Mouse (Mus musculus): Measurements from ENCODE around the gene Ldlr. TPM values are rescaled to one million over a fixed set of nuclear protein-coding genes. Genes with fewer than 3 reads are reported as not detected.
"Not testable (repeated sequence)": the region's sequence is repeated elsewhere in the genome, so short reads cannot be mapped to it uniquely, and the experiment has no call there.

Ldlr gene
- polyA plus RNA-seq, 1 experiment from 2014 or later: 5.2 TPM

DNA sequence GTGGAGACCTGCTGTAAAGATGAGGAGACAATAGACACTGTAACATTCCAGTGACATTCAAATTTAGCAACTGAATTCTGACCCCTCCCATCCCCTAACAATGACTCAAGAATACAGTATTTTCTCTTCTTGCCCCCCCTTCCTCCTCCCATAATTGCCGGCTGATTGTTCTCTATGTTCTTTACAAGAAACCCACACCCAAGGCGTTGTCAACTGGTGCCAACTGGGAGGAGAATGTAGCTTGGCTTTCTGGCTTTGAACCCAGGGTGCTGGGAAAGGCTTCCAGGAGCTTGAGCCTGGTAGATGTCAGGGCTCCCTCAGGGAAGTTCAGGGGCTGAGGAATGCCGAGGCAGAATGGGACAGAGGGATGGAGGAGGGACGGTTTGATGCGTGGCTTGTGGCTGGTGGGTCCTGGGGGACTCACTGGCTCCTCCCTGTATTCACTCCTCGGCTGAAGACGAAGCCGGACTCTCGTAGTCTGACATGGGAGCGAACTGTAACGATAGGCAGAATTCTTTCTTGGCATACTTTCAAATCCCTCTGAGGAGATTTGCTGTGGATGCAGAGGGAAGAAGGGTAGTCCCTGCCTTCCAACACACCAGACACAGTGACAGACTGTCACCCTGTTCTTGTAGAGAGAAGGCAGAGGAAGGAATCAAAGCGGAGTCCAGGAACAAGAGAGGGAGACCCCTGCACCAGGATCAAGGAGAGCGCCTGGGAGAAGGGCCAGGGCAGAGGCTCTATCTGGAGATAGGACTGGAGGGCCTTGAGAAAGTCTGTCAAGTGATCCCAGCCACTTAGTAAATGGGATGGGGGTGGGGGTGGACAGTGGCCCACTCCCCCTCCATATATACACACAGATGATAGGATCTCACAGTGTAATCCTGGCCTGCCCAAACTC, 45.5 kb downstream of the Ldlr start:
- H3K4me3 ChIP-seq (ENCODE audit: low read depth, low read length): no peak overlapping the region
- H3K4me1 ChIP-seq (ENCODE audit: control insufficient read depth, insufficient read depth, low read length): no peaks in the 10 kb centered on the region; the same call in 1 of the 2 replicates
- peak overlapping the region; percentile 48 for H3K27ac ChIP-seq (ENCODE audit: low read depth, low read length)
- H3K9me3 ChIP-seq (replicated peaks; ENCODE audit: control insufficient read depth, low read length): no peaks in the 10 kb centered on the region
- H3K9ac ChIP-seq (ENCODE audit: low read length): no peak overlapping the region
- DNase-seq (ENCODE audit: low spot score) (no peak), ATAC-seq (peak; percentile 12; the same call in 1 of the 2 replicates)
- no peaks in the 10 kb centered on the region for H3K36me3 ChIP-seq (ENCODE audit: control insufficient read depth, insufficient read depth, low read length)
- H3K27me3 ChIP-seq (replicated peaks; ENCODE audit: control insufficient read depth, insufficient read depth, low read length): no peaks in the 10 kb centered on the region
- H3K4me2 ChIP-seq (ENCODE audit: low read length): no peak overlapping the region
- 59% methylated on average over 13 of the region's 13 CpGs for WGBS

DNA sequence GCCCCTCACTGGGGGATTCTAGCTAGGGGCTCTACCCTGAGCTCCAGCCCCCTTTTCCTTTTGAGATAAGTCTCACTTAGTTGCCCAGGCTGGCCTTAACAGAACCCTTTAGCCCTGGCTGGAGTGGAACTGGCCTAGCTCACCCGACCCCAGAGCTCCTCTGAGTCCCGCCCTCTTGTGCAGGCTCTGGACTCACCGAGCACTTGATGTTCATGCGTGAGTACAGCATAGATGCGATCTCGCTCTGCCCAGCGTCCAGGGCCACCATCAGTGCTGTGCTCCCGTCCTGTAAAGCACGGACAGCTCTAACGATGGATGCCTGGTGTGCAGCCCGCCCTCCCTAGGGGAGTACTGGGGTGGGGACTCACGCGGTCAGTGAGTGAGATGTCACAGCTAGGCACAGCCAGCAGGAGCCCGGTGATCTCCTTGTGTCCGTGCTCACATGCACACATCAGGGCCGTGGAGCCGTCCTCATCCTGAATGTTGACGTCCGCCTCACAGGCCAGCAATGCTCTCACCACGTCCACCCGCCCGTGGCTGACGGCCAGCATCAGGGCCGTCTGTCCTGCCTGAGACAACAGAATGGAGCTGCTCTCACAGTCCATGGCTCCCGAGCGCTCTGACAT, 46.4 kb downstream of the Ldlr start:
- 81% methylated on average over 26 of the region's 26 CpGs for WGBS
- Histone ChIP-seq H3K4me1 (ENCODE audit: control insufficient read depth, insufficient read depth, low read length) (no peaks in the 10 kb centered on the region; the same call in 1 of the 2 replicates), H3K36me3 (ENCODE audit: control insufficient read depth, insufficient read depth, low read length) (no peaks in the 10 kb centered on the region), H3K4me3 (ENCODE audit: low read depth, low read length) (no peak overlapping the region), H3K9me3 (replicated peaks; ENCODE audit: control insufficient read depth, low read length) (no peaks in the 10 kb centered on the region), H3K27me3 (replicated peaks; ENCODE audit: control insufficient read depth, insufficient read depth, low read length) (no peaks in the 10 kb centered on the region), H3K4me2 (ENCODE audit: low read length) (no peak overlapping the region), H3K9ac (ENCODE audit: low read length) (0 out of 2 replicates have a peak overlapping the region, but pooled peaks have one; percentile 3), H3K27ac (ENCODE audit: low read depth, low read length) (no peak overlapping the region)
- ATAC-seq: no peak
- DNase-seq (ENCODE audit: low spot score): no peak

DNA sequence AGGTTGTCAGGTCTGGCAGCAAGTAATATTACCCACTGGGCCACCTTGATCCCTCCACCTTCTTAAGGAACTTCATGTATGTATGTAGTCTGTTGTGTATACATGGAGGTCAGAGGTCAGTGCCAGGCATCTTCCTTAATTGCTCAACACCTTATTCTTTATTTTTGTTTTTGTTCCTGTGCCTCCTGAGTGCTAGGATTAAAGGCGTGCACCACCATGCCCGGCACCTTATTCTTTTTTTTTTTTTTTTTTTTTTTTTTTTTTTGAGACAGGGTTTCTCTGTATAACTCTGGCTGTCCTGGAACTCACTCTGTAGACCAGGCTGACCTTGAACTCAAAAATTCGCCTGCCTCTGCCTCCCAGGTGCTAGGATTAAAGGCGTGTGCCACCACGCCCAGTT, 50.1 kb downstream of the Ldlr start:
- 75% methylated on average over 5 of the region's 5 CpGs for WGBS
- H3K27me3 ChIP-seq (replicated peaks; ENCODE audit: control insufficient read depth, insufficient read depth, low read length); H3K9ac ChIP-seq (ENCODE audit: low read length); H3K36me3 ChIP-seq (ENCODE audit: control insufficient read depth, insufficient read depth, low read length); H3K27ac ChIP-seq (ENCODE audit: low read depth, low read length); ATAC-seq; H3K4me1 ChIP-seq (ENCODE audit: control insufficient read depth, insufficient read depth, low read length); H3K9me3 ChIP-seq (replicated peaks; ENCODE audit: control insufficient read depth, low read length); H3K4me3 ChIP-seq (ENCODE audit: low read depth, low read length); DNase-seq (ENCODE audit: low spot score); H3K4me2 ChIP-seq (ENCODE audit: low read length): not testable (repeated sequence)

DNA sequence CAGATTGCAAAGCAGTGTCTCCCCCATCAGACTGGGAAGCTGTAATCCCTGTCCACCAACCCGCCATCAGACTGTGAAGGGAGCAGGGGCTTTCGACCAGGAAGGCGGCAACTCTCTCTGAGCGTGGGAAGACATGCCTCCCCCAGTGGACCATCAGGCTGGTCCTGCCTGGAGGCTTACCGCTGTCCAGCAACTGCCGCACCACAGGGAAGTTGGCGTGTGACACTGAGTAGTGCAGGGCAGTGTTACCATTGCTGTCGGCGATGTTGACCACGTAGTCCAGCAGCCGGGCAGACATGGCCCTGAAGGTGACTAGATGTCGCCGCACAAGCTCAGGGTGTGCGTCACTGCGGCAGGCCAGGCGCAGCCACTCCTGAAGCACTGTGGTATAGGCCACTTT, 51.1 kb downstream of the Ldlr start:
- ATAC-seq (no peak), DNase-seq (ENCODE audit: low spot score) (no peak)
- H3K27ac ChIP-seq (ENCODE audit: low read depth, low read length): no peak overlapping the region
- no peaks in the 10 kb centered on the region for H3K9me3 ChIP-seq (replicated peaks; ENCODE audit: control insufficient read depth, low read length)
- H3K4me1 ChIP-seq (ENCODE audit: control insufficient read depth, insufficient read depth, low read length): no peaks in the 10 kb centered on the region
- WGBS: 91% methylated on average over 16 of the region's 16 CpGs
- no peak overlapping the region for H3K4me2 ChIP-seq (ENCODE audit: low read length)
- no peak overlapping the region for H3K4me3 ChIP-seq (ENCODE audit: low read depth, low read length)
- no peaks in the 10 kb centered on the region for H3K27me3 ChIP-seq (replicated peaks; ENCODE audit: control insufficient read depth, insufficient read depth, low read length)
- no peak overlapping the region for H3K9ac ChIP-seq (ENCODE audit: low read length)
- H3K36me3 ChIP-seq (ENCODE audit: control insufficient read depth, insufficient read depth, low read length): 0 out of 2 replicates have a peak, but pooled peaks cover 3% of the 10 kb centered on the region

DNA sequence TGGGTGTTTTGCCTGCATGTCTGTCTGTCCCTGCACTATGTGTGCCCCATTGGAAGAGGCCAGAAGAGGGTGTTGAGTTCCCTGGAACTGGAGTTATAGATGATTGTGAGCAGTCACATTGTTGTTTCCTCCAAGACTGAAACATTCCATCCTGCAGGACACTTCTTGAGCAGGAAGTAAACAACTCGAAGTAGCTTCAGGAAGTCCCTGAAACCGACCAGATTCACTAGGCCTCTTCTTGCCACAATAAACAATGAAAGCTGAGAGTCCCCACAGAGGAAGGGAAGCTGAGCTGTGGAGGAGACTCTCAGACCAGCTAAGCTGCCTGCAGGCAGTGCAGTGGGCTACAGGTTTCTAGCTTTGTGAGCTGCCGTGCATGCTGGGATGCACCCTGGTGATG, 54.4 kb downstream of the Ldlr start:
- H3K36me3 ChIP-seq (ENCODE audit: control insufficient read depth, insufficient read depth, low read length): 0 out of 2 replicates have a peak, but pooled peaks cover 7% of the 10 kb centered on the region
- no peak for ATAC-seq
- no peak overlapping the region for H3K4me2 ChIP-seq (ENCODE audit: low read length)
- no peaks in the 10 kb centered on the region for H3K4me1 ChIP-seq (ENCODE audit: control insufficient read depth, insufficient read depth, low read length)
- H3K9ac ChIP-seq (ENCODE audit: low read length): no peak overlapping the region
- H3K9me3 ChIP-seq (replicated peaks; ENCODE audit: control insufficient read depth, low read length): no peaks in the 10 kb centered on the region
- H3K4me3 ChIP-seq (ENCODE audit: low read depth, low read length): no peak overlapping the region
- H3K27ac ChIP-seq (ENCODE audit: low read depth, low read length): no peak overlapping the region
- WGBS: 85% methylated on average over 3 of the region's 3 CpGs
- DNase-seq (ENCODE audit: low spot score): no peak
- H3K27me3 ChIP-seq (replicated peaks; ENCODE audit: control insufficient read depth, insufficient read depth, low read length): no peaks in the 10 kb centered on the region

DNA sequence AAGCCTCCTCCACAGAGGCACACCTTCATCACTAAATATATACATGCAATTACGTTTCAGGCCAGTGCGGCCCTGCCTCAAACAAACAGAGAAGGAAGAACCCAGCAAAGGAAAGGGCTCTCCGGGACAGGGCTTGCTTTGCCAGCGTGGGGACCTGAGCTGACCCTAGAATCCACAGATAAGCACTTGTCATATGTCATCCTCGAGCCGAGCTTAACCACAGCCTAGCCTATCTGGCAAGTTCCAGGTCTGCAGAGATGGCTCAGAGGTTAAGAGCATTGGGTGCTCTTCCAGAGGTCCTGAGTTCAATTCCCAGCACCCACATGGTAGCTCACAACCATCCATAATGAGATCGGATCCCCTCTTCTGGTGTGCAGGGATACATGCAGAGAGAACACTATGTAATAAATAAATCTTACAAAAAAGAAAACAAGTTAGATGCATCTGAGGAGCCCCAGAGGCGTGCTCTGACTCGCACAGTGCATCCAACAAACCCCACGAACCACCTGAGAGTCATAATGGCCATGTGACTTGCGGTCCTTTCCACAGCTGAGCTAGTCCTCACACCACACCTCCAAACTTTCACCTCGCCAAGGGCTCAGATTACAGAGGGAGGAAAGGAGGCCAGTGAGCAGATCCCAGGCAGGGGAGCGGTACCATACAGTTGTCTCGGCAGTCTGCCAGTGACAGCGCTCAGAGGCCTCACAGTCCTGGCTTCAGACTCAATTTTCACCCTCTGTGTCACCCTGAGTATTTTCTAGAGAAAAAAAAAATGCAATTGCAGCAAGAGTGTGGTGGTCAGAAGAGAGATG, 58.6 kb downstream of the Ldlr start:
- H3K27me3 ChIP-seq (replicated peaks; ENCODE audit: control insufficient read depth, insufficient read depth, low read length): no peaks in the 10 kb centered on the region
- 82% methylated on average over 15 of the region's 15 CpGs for WGBS
- no peak overlapping the region for H3K27ac ChIP-seq (ENCODE audit: low read depth, low read length)
- no peak overlapping the region for H3K4me3 ChIP-seq (ENCODE audit: low read depth, low read length)
- no peak overlapping the region for H3K4me2 ChIP-seq (ENCODE audit: low read length)
- no peaks in the 10 kb centered on the region for H3K4me1 ChIP-seq (ENCODE audit: control insufficient read depth, insufficient read depth, low read length)
- no peak for DNase-seq (ENCODE audit: low spot score)
- 0 out of 2 replicates have a peak, but pooled peaks cover 7% of the 10 kb centered on the region for H3K36me3 ChIP-seq (ENCODE audit: control insufficient read depth, insufficient read depth, low read length)
- ATAC-seq: no peak
- H3K9ac ChIP-seq (ENCODE audit: low read length): no peak overlapping the region
- H3K9me3 ChIP-seq (replicated peaks; ENCODE audit: control insufficient read depth, low read length): no peaks in the 10 kb centered on the region

DNA sequence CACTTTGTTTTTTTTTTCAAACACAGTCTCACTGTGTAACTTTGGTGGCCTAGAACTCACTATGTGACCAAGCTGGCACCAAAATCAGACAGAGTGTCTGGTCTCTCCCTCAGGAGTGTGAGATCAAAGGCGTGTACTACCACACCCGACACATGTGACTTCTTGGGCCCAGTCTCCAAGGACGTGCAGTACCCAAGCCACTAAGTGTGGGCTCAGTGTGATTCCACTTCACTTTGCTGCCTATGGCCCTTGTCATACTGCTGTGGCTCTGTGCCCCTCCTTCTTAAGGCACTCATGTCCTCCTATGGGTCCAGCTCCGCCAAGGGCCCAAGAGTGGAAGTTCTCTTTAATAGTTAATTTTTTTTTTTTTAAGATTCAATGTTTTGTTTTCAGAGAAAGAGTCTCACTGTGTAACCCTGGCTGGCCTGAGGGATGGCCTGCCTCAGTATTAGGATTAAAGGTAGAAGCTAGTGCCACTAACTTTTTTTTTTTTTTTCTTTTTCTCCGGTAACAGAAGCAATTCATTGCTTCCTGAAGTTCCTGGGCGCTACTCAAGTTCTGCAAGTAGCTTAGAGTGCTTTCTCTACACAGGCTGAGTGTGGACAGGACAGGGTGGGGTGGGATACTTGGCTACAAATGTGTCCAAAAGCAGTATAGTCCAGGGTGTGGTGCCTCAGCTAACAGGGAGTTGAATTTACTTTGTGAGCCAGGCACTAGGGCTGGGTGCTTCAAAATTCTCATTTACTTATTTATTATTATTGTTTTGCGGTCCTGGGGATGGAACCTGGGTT, 61.4 kb downstream of the Ldlr start:
- WGBS: 87% methylated on average over 7 of the region's 7 CpGs
- 0 out of 2 replicates have a peak, but pooled peaks cover 4% of the 10 kb centered on the region for H3K36me3 ChIP-seq (ENCODE audit: control insufficient read depth, insufficient read depth, low read length)

DNA sequence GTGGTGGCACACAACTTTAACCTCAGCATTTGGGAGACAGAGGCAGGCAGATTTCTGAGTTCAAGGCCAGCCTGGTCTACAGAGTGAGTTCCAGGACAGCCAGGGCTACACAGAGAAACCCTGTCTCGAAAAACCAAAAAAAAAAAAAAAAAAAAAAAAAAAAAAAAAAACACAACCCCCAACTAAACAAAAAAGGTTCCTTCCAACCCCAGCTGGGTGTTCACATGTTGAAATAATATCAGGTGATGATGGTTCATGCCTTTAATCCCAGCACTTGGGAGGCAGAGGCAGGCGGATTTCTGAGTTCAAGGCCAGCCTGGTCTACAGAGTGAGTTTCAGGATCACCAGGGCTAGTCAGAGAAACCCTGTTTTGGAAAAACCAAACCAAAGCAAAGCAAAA, 63.0 kb downstream of the Ldlr start:
- not testable (repeated sequence) for H3K9me3 ChIP-seq (replicated peaks; ENCODE audit: control insufficient read depth, low read length); ATAC-seq; H3K9ac ChIP-seq (ENCODE audit: low read length); H3K4me1 ChIP-seq (ENCODE audit: control insufficient read depth, insufficient read depth, low read length); H3K4me3 ChIP-seq (ENCODE audit: low read depth, low read length); H3K36me3 ChIP-seq (ENCODE audit: control insufficient read depth, insufficient read depth, low read length); H3K4me2 ChIP-seq (ENCODE audit: low read length); H3K27ac ChIP-seq (ENCODE audit: low read depth, low read length); DNase-seq (ENCODE audit: low spot score); H3K27me3 ChIP-seq (replicated peaks; ENCODE audit: control insufficient read depth, insufficient read depth, low read length)
- WGBS: 78% methylated on average over 1 of the region's 2 CpGs

More for the DNA sequence above, 61.4 kb downstream of the Ldlr start:
- no peak overlapping the region for H3K4me2 ChIP-seq (ENCODE audit: low read length)
- H3K9ac ChIP-seq (ENCODE audit: low read length): no peak overlapping the region
- no peak overlapping the region for H3K4me3 ChIP-seq (ENCODE audit: low read depth, low read length)
- H3K4me1 ChIP-seq (ENCODE audit: control insufficient read depth, insufficient read depth, low read length): no peaks in the 10 kb centered on the region
- no peak overlapping the region for H3K27ac ChIP-seq (ENCODE audit: low read depth, low read length)
- no peaks in the 10 kb centered on the region for H3K27me3 ChIP-seq (replicated peaks; ENCODE audit: control insufficient read depth, insufficient read depth, low read length)
- no peak for DNase-seq (ENCODE audit: low spot score)
- no peak for ATAC-seq
- H3K9me3 ChIP-seq (replicated peaks; ENCODE audit: control insufficient read depth, low read length): no peaks in the 10 kb centered on the region
